Mouse (Mus musculus) stomach, embryonic 15.5 days (tissue): ENCODE measurements around the gene Pot1a. TPM values are rescaled to one million over a fixed set of nuclear protein-coding genes. Genes with fewer than 3 reads are reported as not detected.

Source experiments
- ATAC-seq: fragments of 200-750 bp; cut with Nextera tagmentation; 2 replicates; pipeline ENCODE4 v1.8.0; 2017; ENCODE audit warnings: low read depth, moderate number of reproducible peaks, moderate TSS enrichment; ENCODE audit not compliant: insufficient read depth, low FRiP score
- H3K27ac ChIP-seq: fragments of 300-500 bp; sonication (generic); 2 replicates; pipeline ENCODE4 v1.5.1; 2015; ENCODE audit warnings: mild to moderate bottlenecking, inconsistent platforms
- H3K27me3 ChIP-seq: fragments of 300-500 bp; sonication (generic); replicated peaks from 2 replicates; pipeline ENCODE4 v1.6.1; 2015; ENCODE audit warnings: inconsistent platforms
- H3K36me3 ChIP-seq: fragments of 300-500 bp; sonication (generic); 2 replicates; pipeline ENCODE4 v1.6.1; 2015; ENCODE audit warnings: inconsistent platforms
- H3K4me1 ChIP-seq: fragments of 300-500 bp; sonication (generic); 2 replicates; pipeline ENCODE4 v1.6.1; 2015; ENCODE audit warnings: inconsistent platforms
- H3K4me2 ChIP-seq: fragments of 300-500 bp; sonication (generic); 2 replicates; pipeline ENCODE4 v1.6.1; 2015; ENCODE audit warnings: mild to moderate bottlenecking, inconsistent platforms
- H3K4me3 ChIP-seq: fragments of 300-500 bp; sonication (generic); replicated peaks from 2 replicates; pipeline ENCODE4 v1.5.1; 2015; ENCODE audit warnings: inconsistent platforms
- H3K9ac ChIP-seq: fragments of 300-500 bp; sonication (generic); 2 replicates; pipeline ENCODE4 v1.6.1; 2015; ENCODE audit warnings: inconsistent platforms
- H3K9me3 ChIP-seq: fragments of 300-500 bp; sonication (generic); 2 replicates; pipeline ENCODE4 v1.6.1; 2016; ENCODE audit warnings: inconsistent platforms
- WGBS: fragments of 180-500 bp; shearing (Covaris S2); methylation state at CpG from one replicate; pipeline ENCODE4 v1.1.7; 2015; 5-methylcytosine and 5-hydroxymethylcytosine counted together
- polyA plus RNA-seq: library from polyadenylated mRNA; unstranded; fragments of >200 nt; fragmentation: Nextera tagmentation; extraction: Ambion mirVana; gene quantifications from 2 replicates; pipeline ENCODE4 v1.2.1, GENCODE M21; 2015

The Pot1a gene
- polyA plus RNA-seq, result 24.3 and 29.6 TPM in 2 replicates

- H3K27me3 ChIP-seq, result no peaks in the 10 kb centered on the region
- H3K4me3 ChIP-seq, result peak within 1 kb of the TSS; percentile 57
- peak; percentile 98 for ATAC-seq
- H3K36me3 ChIP-seq, result no peaks in the 10 kb centered on the region
- peaks cover 3% of the 10 kb centered on the region; the same call in 1 of the 2 replicates for H3K4me1 ChIP-seq
- peak within 1 kb of the TSS; percentile 72 for H3K27ac ChIP-seq
- under 1% methylated on average over 34 of the region's 34 CpGs for WGBS
- no peaks in the 10 kb centered on the region for H3K9me3 ChIP-seq
- H3K9ac ChIP-seq, result peak within 1 kb of the TSS; percentile 45; the same call in 1 of the 2 replicates
- peak within 1 kb of the TSS; percentile 64 for H3K4me2 ChIP-seq
Measured at GRCm38 (mm10) chr6:25808806-25809495, at the start of gene Pot1a. Pot1a (minus strand) TSS chr6:25809246.

- Histone ChIP-seq H3K9me3 (no peaks in the 10 kb centered on the region), H3K27me3 (no peaks in the 10 kb centered on the region), H3K4me1 (no peaks in the 10 kb centered on the region), H3K27ac (no peak overlapping the region), H3K9ac (no peak overlapping the region), H3K4me3 (no peak overlapping the region), H3K36me3 (no peaks in the 10 kb centered on the region), H3K4me2 (no peak overlapping the region)
- no peak for ATAC-seq
- WGBS, result 50% methylated on average over 2 of the region's 2 CpGs
Measured at GRCm38 (mm10) chr6:25836261-25836660, 27.2 kb upstream of the Pot1a start.

- WGBS, result 86% methylated on average over 3 of the region's 3 CpGs
- peaks cover 3% of the 10 kb centered on the region; the same call in 1 of the 2 replicates for H3K4me1 ChIP-seq
- H3K36me3 ChIP-seq, result no peaks in the 10 kb centered on the region
- no peak overlapping the region for H3K4me2 ChIP-seq
- no peaks in the 10 kb centered on the region for H3K27me3 ChIP-seq
- H3K9me3 ChIP-seq, result no peaks in the 10 kb centered on the region
- H3K4me3 ChIP-seq, result no peak overlapping the region
- H3K27ac ChIP-seq, result no peak overlapping the region
- ATAC-seq, result no peak
- no peak overlapping the region for H3K9ac ChIP-seq
Measured at GRCm38 (mm10) chr6:25806021-25806420, 3.0 kb downstream of the Pot1a start.

GRCm38 (mm10) chr6:25802269-25802668, 6.8 kb downstream of the Pot1a start:
- no peak overlapping the region for H3K4me3 ChIP-seq
- H3K4me2 ChIP-seq, result no peak overlapping the region
- no peaks in the 10 kb centered on the region for H3K27me3 ChIP-seq
- WGBS, result 60% methylated on average over 3 of the region's 3 CpGs
- H3K36me3 ChIP-seq, result no peaks in the 10 kb centered on the region
- H3K4me1 ChIP-seq, result peaks cover under 1% of the 10 kb centered on the region; the same call in 1 of the 2 replicates
- no peak overlapping the region for H3K9ac ChIP-seq
- no peak for ATAC-seq
- no peak overlapping the region for H3K27ac ChIP-seq
- no peaks in the 10 kb centered on the region for H3K9me3 ChIP-seq

- no peaks in the 10 kb centered on the region for H3K9me3 ChIP-seq
- ATAC-seq, result no peak
- H3K4me1 ChIP-seq, result no peaks in the 10 kb centered on the region
- H3K4me2 ChIP-seq, result no peak overlapping the region
- whole genome bisulfite sequencing, result 90% methylated on average over 6 of the region's 6 CpGs
- H3K27ac ChIP-seq, result no peak overlapping the region
- no peak overlapping the region for H3K4me3 ChIP-seq
- no peaks in the 10 kb centered on the region for H3K27me3 ChIP-seq
- no peaks in the 10 kb centered on the region for H3K36me3 ChIP-seq
- H3K9ac ChIP-seq, result no peak overlapping the region
Measured at GRCm38 (mm10) chr6:25801230-25801629, 7.8 kb downstream of the Pot1a start.

GRCm38 (mm10) chr6:25768238-25768637, 40.8 kb downstream of the Pot1a start:
- H3K27me3 ChIP-seq, result no peaks in the 10 kb centered on the region
- 0 out of 2 replicates have a peak, but pooled peaks cover 16% of the 10 kb centered on the region for H3K36me3 ChIP-seq
- WGBS, result 82% methylated on average over 3 of the region's 3 CpGs
- H3K27ac ChIP-seq, result no peak overlapping the region
- no peak overlapping the region for H3K9ac ChIP-seq
- no peak overlapping the region for H3K4me2 ChIP-seq
- H3K4me1 ChIP-seq, result no peaks in the 10 kb centered on the region
- no peak for ATAC-seq
- H3K9me3 ChIP-seq, result no peaks in the 10 kb centered on the region
- no peak overlapping the region for H3K4me3 ChIP-seq

- H3K36me3 ChIP-seq, result 0 out of 2 replicates have a peak, but pooled peaks cover 16% of the 10 kb centered on the region
- no peaks in the 10 kb centered on the region for H3K9me3 ChIP-seq
- H3K9ac ChIP-seq, result no peak overlapping the region
- H3K27me3 ChIP-seq, result no peaks in the 10 kb centered on the region
- H3K4me2 ChIP-seq, result no peak overlapping the region
- no peak for ATAC-seq
- WGBS, result 76% methylated on average over 8 of the region's 8 CpGs
- H3K4me3 ChIP-seq, result no peak overlapping the region
- H3K27ac ChIP-seq, result no peak overlapping the region
- H3K4me1 ChIP-seq, result no peaks in the 10 kb centered on the region
Measured at GRCm38 (mm10) chr6:25767552-25767951, 41.5 kb downstream of the Pot1a start.

- WGBS, result 45% methylated on average over 7 of the region's 7 CpGs
- H3K9me3 ChIP-seq, result no peaks in the 10 kb centered on the region
- no peak overlapping the region for H3K4me3 ChIP-seq
- 0 out of 2 replicates have a peak, but pooled peaks cover 12% of the 10 kb centered on the region for H3K36me3 ChIP-seq
- H3K4me2 ChIP-seq, result no peak overlapping the region
- no peak overlapping the region for H3K27ac ChIP-seq
- no peak overlapping the region for H3K9ac ChIP-seq
- H3K27me3 ChIP-seq, result no peaks in the 10 kb centered on the region
- H3K4me1 ChIP-seq, result no peaks in the 10 kb centered on the region
- peak; percentile 43; the same call in 1 of the 2 replicates for ATAC-seq
Measured at GRCm38 (mm10) chr6:25767073-25767472, 42.0 kb downstream of the Pot1a start.

GRCm38 (mm10) chr6:25766283-25766682, 42.8 kb downstream of the Pot1a start:
- no peaks in the 10 kb centered on the region for H3K27me3 ChIP-seq
- H3K4me2 ChIP-seq, result no peak overlapping the region
- no peaks in the 10 kb centered on the region for H3K4me1 ChIP-seq
- no peak for ATAC-seq
- 77% methylated on average over 10 of the region's 10 CpGs for WGBS
- H3K27ac ChIP-seq, result no peak overlapping the region
- H3K4me3 ChIP-seq, result no peak overlapping the region
- 0 out of 2 replicates have a peak, but pooled peaks cover 14% of the 10 kb centered on the region for H3K36me3 ChIP-seq
- H3K9ac ChIP-seq, result no peak overlapping the region
- H3K9me3 ChIP-seq, result no peaks in the 10 kb centered on the region

GRCm38 (mm10) chr6:25752651-25753050, 56.4 kb downstream of the Pot1a start:
- no peaks in the 10 kb centered on the region for H3K36me3 ChIP-seq
- 86% methylated on average over 1 of the region's 1 CpGs for WGBS
- no peak overlapping the region for H3K4me3 ChIP-seq
- no peak overlapping the region for H3K27ac ChIP-seq
- no peaks in the 10 kb centered on the region for H3K4me1 ChIP-seq
- H3K4me2 ChIP-seq, result no peak overlapping the region
- H3K9ac ChIP-seq, result no peak overlapping the region
- H3K27me3 ChIP-seq, result no peaks in the 10 kb centered on the region
- no peak for ATAC-seq
- no peaks in the 10 kb centered on the region for H3K9me3 ChIP-seq

GRCm38 (mm10) chr6:25736533-25736932, 72.5 kb downstream of the Pot1a start:
- Histone ChIP-seq H3K9ac (no peak overlapping the region), H3K4me2 (no peak overlapping the region), H3K4me1 (no peaks in the 10 kb centered on the region), H3K27ac (no peak overlapping the region), H3K36me3 (no peaks in the 10 kb centered on the region), H3K4me3 (no peak overlapping the region), H3K27me3 (no peaks in the 10 kb centered on the region), H3K9me3 (no peaks in the 10 kb centered on the region)
- no peak for ATAC-seq

GRCm38 (mm10) chr6:25726560-25726959, 82.5 kb downstream of the Pot1a start:
- Histone ChIP-seq H3K27me3 (no peaks in the 10 kb centered on the region), H3K4me3 (no peak overlapping the region), H3K4me2 (no peak overlapping the region), H3K9me3 (no peaks in the 10 kb centered on the region), H3K9ac (no peak overlapping the region), H3K4me1 (no peaks in the 10 kb centered on the region), H3K27ac (no peak overlapping the region), H3K36me3 (no peaks in the 10 kb centered on the region)
- 79% methylated on average over 1 of the region's 1 CpGs for WGBS
- no peak for ATAC-seq
